In genomic region chr15:84820811-84821210, GRCm38 (mm10) we compare ENCODE assay signal across 18 mouse cellular contexts. TPM values are rescaled to one million over a fixed set of nuclear protein-coding genes. Genes with fewer than 3 reads are reported as not detected.
DNase-seq lines count a peak whose midpoint lies in the region.
"Had no signal": no experiment of that assay in that cellular context is flagged by ENCODE, and none has a peak within 500 bp of the region (broad histone marks: within the 10 kb centered on the region; RNA-seq: fewer than 3 reads in every experiment).

No protein-coding gene starts in this region.

- DNase-seq in cerebellum, adult 9-11 months, result peak; percentile 19
- no peak for DNase-seq in cerebellum, adult 8-10 months
- DNase-seq in layer of hippocampus, adult 11-12 months (ENCODE audit: low spot score), result peak; percentile 41
- no peak for DNase-seq in layer of hippocampus, postnatal 36 days
- DNase-seq in left cerebral cortex, adult 18-20 months (ENCODE audit: low spot score in 2 of 2), result peak; percentile 54 to 56
- DNase-seq in left cerebral cortex, adult 11 months (ENCODE audit: low spot score), result no peak
- peak; percentile 34 to 50 for DNase-seq in right cerebral cortex, adult 2 months (ENCODE audit: low spot score in 2 of 2)
- no peak for DNase-seq in right cerebral cortex, postnatal 4 days
- DNase-seq: adrenal gland, adult 8-10 months; adrenal gland, postnatal 25 days; cerebellum, postnatal 10 days; cerebellum, postnatal 36 days; embryo, embryonic 11 days; gastrocnemius, postnatal 10 days; gastrocnemius, postnatal 36 days; heart, adult 2 months; heart, postnatal 14 days; heart, postnatal 4 days had no signal

RNA-seq across cellular contexts. Expression of gene Phf21b, which starts 35.0 kb away (rescaled TPM):
- total RNA-seq in layer of hippocampus, postnatal 36 days (2021), result 10 to 100 TPM; 11.3 TPM
- total RNA-seq in left cerebral cortex, adult 18-20 months (2021), result 10 to 100 TPM; 19.1 to 21.3 TPM

Comparison
In these comparisons a context has a peak if more than half of its experiments do, and no peak if none do; other contexts are left out.
1. DNase-seq: peak in cerebellum, adult 9-11 months (single experiment), layer of hippocampus, adult 11-12 months (single experiment), left cerebral cortex, adult 18-20 months (2 of 2) and right cerebral cortex, adult 2 months (2 of 2); none in cerebellum, adult 8-10 months (single experiment), layer of hippocampus, postnatal 36 days (0 of 2), left cerebral cortex, adult 11 months (single experiment) and right cerebral cortex, postnatal 4 days (single experiment).